Comparison of ENCODE assay signal across 18 mouse cellular contexts in the genomic region with DNA sequence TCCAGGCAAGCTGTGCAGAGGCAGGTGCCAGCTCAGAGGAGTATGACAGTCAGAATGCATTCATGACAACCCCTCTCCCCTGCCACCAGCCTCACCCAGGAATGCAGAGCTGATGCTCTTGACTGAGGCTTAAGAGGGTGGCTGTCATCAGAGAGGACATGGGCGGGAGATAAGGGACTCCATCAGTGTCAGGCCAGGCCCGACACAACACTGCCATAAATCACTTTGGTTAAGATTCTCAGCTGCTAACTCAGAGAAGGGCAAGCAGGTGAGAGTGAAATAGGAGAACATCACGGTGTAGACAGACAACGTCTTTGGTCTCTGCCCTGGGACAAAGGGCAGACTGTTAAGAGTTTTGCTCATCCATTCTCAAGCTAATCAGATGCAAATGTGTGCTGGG.
DNase-seq lines count a peak whose midpoint lies in the region; ATAC-seq and TF ChIP-seq lines count a peak whose summit lies in the region.
"Had no signal": no experiment of that assay in that cellular context is flagged by ENCODE, and none has a peak within 500 bp of the region (broad histone marks: within the 10 kb centered on the region; RNA-seq: fewer than 3 reads in every experiment).

No protein-coding gene starts in this region.

- H3K4me2 ChIP-seq in hindbrain, postnatal 0 days (ENCODE audit: low read depth, low read length): no peak overlapping the region
- no peak overlapping the region for H3K4me2 ChIP-seq in hindbrain, embryonic 14.5 days (replicated peaks)
- H3K4me2 ChIP-seq: hindbrain, embryonic 15.5 days; limb, embryonic 12.5 days; liver, embryonic 15.5 days; midbrain, embryonic 11.5 days had no signal

- H3K4me1 ChIP-seq in heart, embryonic 10.5 days: peaks cover 41% of the 10 kb centered on the region
- H3K4me1 ChIP-seq in hindbrain, postnatal 0 days (ENCODE audit: insufficient read depth, low read length): no peaks in the 10 kb centered on the region; the same call in 1 of the 2 replicates
- H3K4me1 ChIP-seq in hindbrain, embryonic 14.5 days (replicated peaks; ENCODE audit: control insufficient read depth, insufficient read depth, low read length): no peaks in the 10 kb centered on the region
- H3K4me1 ChIP-seq: liver, embryonic 15.5 days had no signal

- H3K9ac ChIP-seq in hindbrain, postnatal 0 days (replicated peaks; ENCODE audit: low read length): no peak overlapping the region
- H3K9ac ChIP-seq in hindbrain, embryonic 14.5 days: no peak overlapping the region
- H3K9ac ChIP-seq: hindbrain, embryonic 15.5 days; limb, embryonic 12.5 days; liver, embryonic 15.5 days had no signal

- WGBS in heart, embryonic 10.5 days: 18% methylated on average over 4 of the region's 4 CpGs
- 56% methylated on average over 4 of the region's 4 CpGs for WGBS in hindbrain, postnatal 0 days
- WGBS in hindbrain, embryonic 14.5 days: 43% methylated on average over 4 of the region's 4 CpGs

- H3K27ac ChIP-seq in heart, embryonic 10.5 days: peak overlapping the region; percentile 76
- no peak overlapping the region for H3K27ac ChIP-seq in hindbrain, postnatal 0 days
- H3K27ac ChIP-seq in hindbrain, embryonic 14.5 days: no peak overlapping the region
- H3K27ac ChIP-seq: hindbrain, embryonic 15.5 days; limb, embryonic 12.5 days; liver, embryonic 15.5 days; stomach, postnatal 0 days had no signal

- no peaks in the 10 kb centered on the region for H3K36me3 ChIP-seq in heart, embryonic 10.5 days
- H3K36me3 ChIP-seq in hindbrain, postnatal 0 days (ENCODE audit: insufficient read depth, low read length): no peaks in the 10 kb centered on the region
- no peaks in the 10 kb centered on the region for H3K36me3 ChIP-seq in hindbrain, embryonic 14.5 days (replicated peaks; ENCODE audit: control insufficient read depth, insufficient read depth)
- H3K36me3 ChIP-seq: hindbrain, embryonic 15.5 days; limb, embryonic 12.5 days; liver, embryonic 15.5 days had no signal

- no peaks in the 10 kb centered on the region for H3K27me3 ChIP-seq in heart, embryonic 10.5 days (ENCODE audit: insufficient read depth, poor library complexity, severe bottlenecking)
- H3K27me3 ChIP-seq in hindbrain, postnatal 0 days (ENCODE audit: insufficient read depth, low read length): no peaks in the 10 kb centered on the region
- no peaks in the 10 kb centered on the region for H3K27me3 ChIP-seq in hindbrain, embryonic 14.5 days (ENCODE audit: control insufficient read depth, insufficient read depth, low read length)
- H3K27me3 ChIP-seq: hindbrain, embryonic 15.5 days; limb, embryonic 12.5 days; liver, embryonic 15.5 days had no signal

- DNase-seq in heart, embryonic 10.5 days (ENCODE audit: low spot score): peak; percentile 84
- no peak for DNase-seq in heart, postnatal 25 days (ENCODE audit: low spot score)
- DNase-seq in hindbrain, postnatal 0 days (ENCODE audit: low spot score): no peak
- no peak for DNase-seq in hindbrain, embryonic 14.5 days (ENCODE audit: low spot score)
- DNase-seq in ZHBTc4 (ENCODE audit: low read depth, low spot score): peak; percentile 26
- DNase-seq in kidney, postnatal 14 days: peak; percentile 42
- no peak for DNase-seq in ovary, postnatal 14 days (ENCODE audit: low spot score)
- DNase-seq: B cell, adult 2 months; cerebellum, adult 11 months; cerebellum, postnatal 25 days; gastrocnemius, postnatal 25 days; lung, postnatal 14 days; thymus, postnatal 36 days had no signal

- 0 out of 2 replicates have a peak, but pooled peaks have one; percentile 18 for ATAC-seq in hindbrain, postnatal 0 days
- no peak for ATAC-seq in hindbrain, embryonic 14.5 days (ENCODE audit: low FRiP score)

- H3K9me3 ChIP-seq in heart, embryonic 10.5 days: no peaks in the 10 kb centered on the region
- H3K9me3 ChIP-seq in hindbrain, postnatal 0 days (ENCODE audit: low read length): no peaks in the 10 kb centered on the region
- no peaks in the 10 kb centered on the region for H3K9me3 ChIP-seq in hindbrain, embryonic 14.5 days (ENCODE audit: control insufficient read depth, low read length)
- H3K9me3 ChIP-seq: hindbrain, embryonic 15.5 days; limb, embryonic 12.5 days; liver, embryonic 15.5 days had no signal

- intact Hi-C loops in heart, postnatal 25 days (cut with DNase I): no loop called here

- no peak overlapping the region; the same call in 1 of the 2 replicates for H3K4me3 ChIP-seq in heart, embryonic 10.5 days
- no peak overlapping the region for H3K4me3 ChIP-seq in hindbrain, postnatal 0 days (ENCODE audit: low read length)
- no peak overlapping the region for H3K4me3 ChIP-seq in hindbrain, embryonic 14.5 days (replicated peaks; ENCODE audit: low read length)
- H3K4me3 ChIP-seq: hindbrain, embryonic 15.5 days; limb, embryonic 12.5 days; liver, embryonic 15.5 days had no signal

- no peak for TF ChIP-seq CTCF in hindbrain, postnatal 0 days (IDR thresholded peaks at IDR 0.05; ENCODE audit: low read depth)

Comparison
In these comparisons a context has a peak if more than half of its experiments do, and no peak if none do; other contexts are left out.
1. DNase-seq: peak in heart, embryonic 10.5 days (single experiment), ZHBTc4 (single experiment) and kidney, postnatal 14 days (single experiment); none in heart, postnatal 25 days (single experiment), hindbrain, postnatal 0 days (single experiment), hindbrain, embryonic 14.5 days (single experiment) and ovary, postnatal 14 days (single experiment).